In the genomic region with DNA sequence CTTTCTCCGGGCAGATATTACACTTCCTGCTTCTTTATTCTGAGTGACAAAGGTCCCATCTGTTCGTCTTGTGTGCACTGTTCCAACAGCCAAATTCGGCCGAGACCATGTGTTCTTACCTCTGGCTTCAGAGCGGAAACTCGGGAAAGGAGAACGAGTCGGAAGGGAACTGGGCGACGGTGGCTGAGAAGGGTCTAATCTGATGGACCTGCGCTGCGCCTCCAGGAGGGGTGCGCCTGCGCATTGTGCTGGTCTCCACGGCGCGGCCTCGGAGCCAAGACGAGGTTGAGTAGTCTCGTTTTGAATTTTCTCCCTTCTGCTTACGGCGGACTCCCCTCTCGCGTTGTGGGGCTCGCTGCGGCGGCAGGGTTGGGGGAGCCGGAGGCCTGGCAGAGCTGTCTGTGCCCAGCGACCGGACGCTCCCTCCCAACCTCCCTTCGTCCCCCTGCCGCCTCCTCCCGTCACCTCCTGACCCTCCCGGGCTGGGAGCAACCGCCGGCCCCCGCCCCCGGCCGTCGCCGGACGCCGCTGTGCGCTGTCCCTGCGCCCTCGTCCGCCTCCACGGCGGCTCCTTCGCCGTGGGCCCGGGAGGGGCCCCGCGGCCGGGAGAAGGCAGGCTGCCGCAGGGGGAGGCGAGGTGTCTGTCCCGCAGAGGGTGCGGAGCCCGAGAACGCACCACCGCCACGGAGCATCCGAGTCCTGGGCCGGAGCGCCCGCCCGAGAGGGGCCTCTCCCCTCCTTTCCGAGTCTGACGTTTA, we compare ENCODE assay signal across 8 mouse cellular contexts. TPM values are rescaled to one million over a fixed set of nuclear protein-coding genes. Genes with fewer than 3 reads are reported as not detected.
A peak's percentile ranks its signal among the peaks of the same experiment; 100 is the strongest.
DNase-seq lines count a peak whose midpoint lies in the region; ATAC-seq and TF ChIP-seq lines count a peak whose summit lies in the region.

A gene (plus strand): TSS at position 224 of the 758 bp plus-strand sequence.
A gene (minus strand): TSS at position 622 of the 758 bp plus-strand sequence.

- WGBS in forebrain, embryonic 15.5 days, result under 1% methylated on average over 71 of the region's 71 CpGs
- under 1% methylated on average over 70 of the region's 71 CpGs for WGBS in lung, adult 2 months

- DNase-seq in ES-E14 (ENCODE audit: low read depth, low spot score), result peak; percentile 96
- DNase-seq in cerebellum, adult 11-12 months, result peak; percentile 96
- DNase-seq in heart, postnatal 25 days (ENCODE audit: low spot score), result peak; percentile 89
- DNase-seq in layer of hippocampus, adult 18-20 months (ENCODE audit: low spot score in 2 of 2), result peak; percentile 96 to 99
- DNase-seq in lung, adult 2 months, result peak; percentile 95
- DNase-seq in thymus, adult 18-20 months, result peak; percentile 94 to 95

- ATAC-seq in forebrain, embryonic 15.5 days (replicated peaks), result peak; percentile 98
- ATAC-seq in neutrophil, adult 5-6 weeks (ENCODE audit: extremely low read depth, insufficient number of reproducible peaks, low FRiP score, poor library complexity, severe bottlenecking), result peak; percentile 87

- intact Hi-C loops in heart, postnatal 25 days (cut with DNase I), result loop anchor here (5.0 kb wide), 1 partner anchor 216 kb away; no protein-coding TSS in a partner anchor

- 0 out of 4 replicates have a peak, but pooled peaks cover 0 to 1% of the 10 kb centered on the region in 2 experiments for H3K4me1 ChIP-seq in ES-E14 (ENCODE audit: control insufficient read depth in 2 of 2, insufficient read depth in 2 of 2, low read length in 2 of 2, poor library complexity in 1 of 2)
- peaks cover 22% of the 10 kb centered on the region for H3K4me1 ChIP-seq in forebrain, embryonic 15.5 days
- no peaks in the 10 kb centered on the region for H3K4me1 ChIP-seq in lung, adult 2 months (ENCODE audit: control insufficient read depth, insufficient read depth, low read length)

- no peaks in the 10 kb centered on the region for H3K27me3 ChIP-seq in forebrain, embryonic 15.5 days

- no peaks in the 10 kb centered on the region for H3K9me3 ChIP-seq in ES-E14 (ENCODE audit: control insufficient read depth, insufficient read depth, low read depth, low read length)
- H3K9me3 ChIP-seq in forebrain, embryonic 15.5 days, result no peaks in the 10 kb centered on the region

- peak; percentile 84; the same call in 1 of the 2 replicates for TF ChIP-seq POLR2A in lung, adult 2 months (IDR thresholded peaks at IDR 0.05; ENCODE audit: borderline replicate concordance, extremely low read depth, low read depth, low read length)

- in situ Hi-C loops in ES-E14 (cut with MboI; ENCODE audit: low sequenced_read_pairs in 2 of 2, unreplicated experiment in 2 of 2), result no loop called here

- peaks cover 6% of the 10 kb centered on the region for H3K36me3 ChIP-seq in ES-E14 (ENCODE audit: control insufficient read depth, insufficient read depth, low read length, poor library complexity, severe bottlenecking)
- peaks cover 8% of the 10 kb centered on the region for H3K36me3 ChIP-seq in forebrain, embryonic 15.5 days

- H3K9ac ChIP-seq in ES-E14 (ENCODE audit: insufficient read depth, low read depth, low read length, poor library complexity, severe bottlenecking), result peak within 1 kb of the TSS; percentile 92
- H3K9ac ChIP-seq in forebrain, embryonic 15.5 days (replicated peaks), result peak within 1 kb of the TSS; percentile 97

- peak within 1 kb of the TSS; percentile 82 for H3K4me2 ChIP-seq in forebrain, embryonic 15.5 days (replicated peaks)

- peak within 1 kb of the TSS; percentile 92 to 95 for H3K4me3 ChIP-seq in ES-E14 (ENCODE audit: insufficient read depth in 1 of 2, low read depth in 1 of 2, low read length in 2 of 2, poor library complexity in 1 of 2, severe bottlenecking in 1 of 2)
- peak within 1 kb of the TSS; percentile 95 for H3K4me3 ChIP-seq in forebrain, embryonic 15.5 days
- H3K4me3 ChIP-seq in lung, adult 2 months (replicated peaks; ENCODE audit: extremely low read depth, low read depth, low read length), result peak within 1 kb of the TSS; percentile 82

- TF ChIP-seq CTCF in lung, adult 2 months (IDR thresholded peaks at IDR 0.05; ENCODE audit: insufficient read depth, low read length), result no peak

- H3K27ac ChIP-seq in ES-E14 (ENCODE audit: insufficient read depth, low read depth, low read length, poor library complexity, severe bottlenecking), result peak within 1 kb of the TSS; percentile 85
- H3K27ac ChIP-seq in forebrain, embryonic 15.5 days (replicated peaks), result peak within 1 kb of the TSS; percentile 99

TF ChIP-seq in ES-E14, 5 proteins besides CTCF, POLR2A, EP300 and RAD21:
- TF ChIP-seq MAFK (IDR thresholded peaks at IDR 0.05; ENCODE audit: insufficient read depth, low read depth, low read length), result no peak
- no peak for TF ChIP-seq ZNF384 (IDR thresholded peaks at IDR 0.05; ENCODE audit: low read depth, low read length)
- TF ChIP-seq ZC3H11A (IDR thresholded peaks at IDR 0.05; ENCODE audit: borderline replicate concordance, low read depth, low read length), result no peak
- peak; percentile 74 for TF ChIP-seq HCFC1 (IDR thresholded peaks at IDR 0.05; ENCODE audit: borderline replicate concordance, insufficient read depth, low read length)
- TF ChIP-seq CHD2 (IDR thresholded peaks at IDR 0.05; ENCODE audit: low read depth, low read length), result no peak

RNA-seq across cellular contexts. Expression of the first gene that starts in this region (rescaled TPM):
- total RNA-seq in ES-E14 (2012; rRNA removed), result 4.3 and 5.4 TPM in 2 replicates
- polyA plus RNA-seq in forebrain, embryonic 15.5 days (2015; fragmentation: Nextera tagmentation; extraction: Ambion mirVana), result 7.1 and 7.4 TPM in 2 replicates
- 1 to 10 TPM; 6.4 to 9.0 TPM for total RNA-seq in heart, postnatal 25 days (2021)
- total RNA-seq in layer of hippocampus, adult 18-20 months (2021), result 10 to 100 TPM; 23.9 to 29.1 TPM
- 1.7 and 2.8 TPM in 2 replicates for polyA plus RNA-seq in lung, adult 2 months (2012; rRNA removed)
- 13.8 and 20.1 TPM in 2 replicates for total RNA-seq in neutrophil, adult 5-6 weeks (2017)

RNA-seq across cellular contexts. Expression of the second gene that starts in this region (rescaled TPM):
- 50.5 and 71.2 TPM in 2 replicates for total RNA-seq in ES-E14 (2012; rRNA removed)
- polyA plus RNA-seq in forebrain, embryonic 15.5 days (2015; fragmentation: Nextera tagmentation; extraction: Ambion mirVana), result 48.6 and 53.2 TPM in 2 replicates
- total RNA-seq in heart, postnatal 25 days (2021), result 1 to 10 TPM; 9.5 to 9.6 TPM
- total RNA-seq in layer of hippocampus, adult 18-20 months (2021), result 10 to 100 TPM; 29.9 to 30.3 TPM
- 2.7 and 3.1 TPM in 2 replicates for polyA plus RNA-seq in lung, adult 2 months (2012; rRNA removed)
- total RNA-seq in neutrophil, adult 5-6 weeks (2017), result 18.6 and 26.3 TPM in 2 replicates

Comparison
In these comparisons a context has a peak if more than half of its experiments do, and no peak if none do; other contexts are left out.
1. Peak in every context shown above with its lines: DNase-seq, ATAC-seq, H3K4me3 ChIP-seq and H3K27ac ChIP-seq.
2. RNA of the second gene that starts in this region (polyA plus RNA-seq): 48.6 to 53.2 TPM in forebrain, embryonic 15.5 days; 2.7 to 3.1 TPM in lung, adult 2 months; every median in the first group is over 10 times any median in the second.